Mouse (Mus musculus): ENCODE measurements around the gene Drg2. TPM values are rescaled to one million over a fixed set of nuclear protein-coding genes. Genes with fewer than 3 reads are reported as not detected.

The Drg2 gene
- 59.7 and 81.1 TPM in 2 replicates for polyA plus RNA-seq (2012)

DNA sequence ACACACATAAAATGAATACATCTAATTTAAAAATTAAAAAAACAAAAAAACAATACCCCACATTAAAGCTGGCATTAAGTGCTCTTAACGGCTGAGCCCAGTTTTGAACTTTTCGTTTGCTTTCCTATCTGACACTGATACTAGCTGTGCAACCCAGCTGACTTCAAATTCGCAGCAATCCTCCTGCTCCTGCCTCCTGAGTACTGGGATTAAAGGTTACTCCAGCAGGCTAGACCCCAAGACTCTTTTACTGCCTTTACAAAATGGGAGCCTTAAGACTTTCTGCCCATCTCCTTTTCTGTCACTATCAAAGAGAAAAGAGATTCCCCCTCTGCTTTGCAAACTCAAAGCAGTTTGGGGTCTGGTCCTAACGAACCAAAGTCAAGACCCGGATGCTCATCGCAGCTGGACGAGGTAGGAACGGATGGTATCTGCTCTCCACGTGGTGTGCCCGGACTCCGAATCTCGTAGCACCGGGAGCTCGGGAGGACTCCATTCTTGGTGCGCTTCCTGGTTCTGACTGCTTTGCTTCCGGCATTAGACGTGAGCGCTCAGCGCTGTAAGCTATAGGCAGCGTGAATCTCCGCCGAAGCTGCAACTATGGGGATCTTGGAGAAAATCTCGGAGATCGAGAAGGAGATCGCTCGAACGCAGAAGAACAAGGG lies at the start of gene Drg2:
Gene Drg2, plus strand, starts transcription at position 512 of the 665 bp plus-strand sequence.
- TF ChIP-seq GATA1 (IDR thresholded peaks at IDR 0.05; ENCODE audit: low read length), result no peak

DNA sequence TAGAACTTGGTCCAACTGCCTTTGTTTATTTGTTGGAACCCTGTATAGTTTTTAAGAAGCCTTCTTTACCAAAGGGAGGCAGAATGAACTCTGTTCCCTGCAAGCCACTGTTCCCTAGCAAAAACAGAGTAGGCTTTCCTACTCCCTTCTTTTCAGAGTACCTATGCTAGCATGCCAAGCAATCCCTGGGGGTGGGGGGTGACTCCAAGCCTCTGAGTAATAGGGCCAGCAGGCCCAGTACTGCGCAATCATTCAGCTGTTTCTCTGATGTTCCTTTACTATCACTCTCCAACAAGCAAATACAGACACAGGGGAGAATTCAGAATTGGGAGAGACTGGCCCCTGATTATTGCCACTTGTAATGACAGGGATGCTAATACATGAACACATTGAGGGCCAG lies 47.8 kb upstream of the Drg2 start:
- no peak for TF ChIP-seq GATA1 (IDR thresholded peaks at IDR 0.05; ENCODE audit: low read length)

DNA sequence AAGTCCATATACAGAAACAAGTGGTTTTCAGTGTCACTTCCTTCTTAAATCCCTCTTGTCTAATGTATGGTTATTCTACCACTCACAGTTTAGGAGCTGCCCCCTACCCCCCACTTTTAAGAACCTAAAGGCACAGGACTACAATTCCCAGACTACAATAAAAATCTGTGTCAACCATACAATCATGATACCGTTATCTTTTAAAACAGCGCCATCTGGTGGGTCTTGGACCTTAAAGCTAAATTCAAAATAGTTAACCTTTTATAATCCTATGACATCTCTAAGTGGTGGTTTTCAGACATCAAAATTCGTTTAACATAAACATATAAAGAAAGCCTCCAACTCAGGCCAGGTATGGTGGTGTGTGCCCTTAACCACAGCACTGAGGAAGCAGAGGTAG lies 42.2 kb upstream of the Drg2 start:
- no peak for TF ChIP-seq GATA1 (IDR thresholded peaks at IDR 0.05; ENCODE audit: low read length)

DNA sequence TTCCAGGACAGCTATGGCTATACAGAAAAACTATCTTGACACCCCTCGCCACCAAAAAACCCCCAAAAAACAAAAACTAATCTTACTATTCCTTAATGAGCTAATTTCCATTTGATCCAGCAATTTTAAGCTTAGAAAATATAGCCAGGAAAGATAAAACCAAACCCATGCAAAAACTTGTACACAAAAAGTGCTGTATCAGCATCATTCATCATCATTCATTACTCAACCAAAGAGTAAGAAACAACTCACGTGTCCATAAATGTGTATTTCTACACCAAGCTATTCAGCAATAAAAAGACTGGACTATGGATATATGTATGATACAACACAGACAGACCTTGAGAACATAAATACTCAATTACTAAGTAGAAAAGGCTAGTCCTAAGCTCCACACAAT lies 41.5 kb upstream of the Drg2 start:
- no peak for TF ChIP-seq GATA1 (IDR thresholded peaks at IDR 0.05; ENCODE audit: low read length)

DNA sequence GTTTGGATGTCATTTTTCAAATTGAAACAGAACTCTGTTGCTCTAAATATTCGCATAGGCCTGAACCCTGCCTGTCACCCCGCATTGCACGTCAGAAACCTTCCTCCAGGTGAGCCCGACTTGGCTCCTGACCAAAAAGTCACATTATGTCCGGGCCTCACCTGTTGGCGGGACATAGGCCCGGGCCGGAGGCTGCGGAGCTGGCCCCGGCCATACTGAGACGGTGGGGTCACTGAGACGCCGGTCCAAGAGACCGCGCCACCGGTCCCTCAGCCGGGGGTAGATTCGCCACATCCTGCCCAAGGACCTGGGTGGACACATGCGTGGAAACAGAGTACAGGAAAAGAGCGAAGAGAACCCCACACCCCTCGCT lies 37.8 kb upstream of the Drg2 start:
- TF ChIP-seq GATA1 (IDR thresholded peaks at IDR 0.05; ENCODE audit: low read length), result no peak

DNA sequence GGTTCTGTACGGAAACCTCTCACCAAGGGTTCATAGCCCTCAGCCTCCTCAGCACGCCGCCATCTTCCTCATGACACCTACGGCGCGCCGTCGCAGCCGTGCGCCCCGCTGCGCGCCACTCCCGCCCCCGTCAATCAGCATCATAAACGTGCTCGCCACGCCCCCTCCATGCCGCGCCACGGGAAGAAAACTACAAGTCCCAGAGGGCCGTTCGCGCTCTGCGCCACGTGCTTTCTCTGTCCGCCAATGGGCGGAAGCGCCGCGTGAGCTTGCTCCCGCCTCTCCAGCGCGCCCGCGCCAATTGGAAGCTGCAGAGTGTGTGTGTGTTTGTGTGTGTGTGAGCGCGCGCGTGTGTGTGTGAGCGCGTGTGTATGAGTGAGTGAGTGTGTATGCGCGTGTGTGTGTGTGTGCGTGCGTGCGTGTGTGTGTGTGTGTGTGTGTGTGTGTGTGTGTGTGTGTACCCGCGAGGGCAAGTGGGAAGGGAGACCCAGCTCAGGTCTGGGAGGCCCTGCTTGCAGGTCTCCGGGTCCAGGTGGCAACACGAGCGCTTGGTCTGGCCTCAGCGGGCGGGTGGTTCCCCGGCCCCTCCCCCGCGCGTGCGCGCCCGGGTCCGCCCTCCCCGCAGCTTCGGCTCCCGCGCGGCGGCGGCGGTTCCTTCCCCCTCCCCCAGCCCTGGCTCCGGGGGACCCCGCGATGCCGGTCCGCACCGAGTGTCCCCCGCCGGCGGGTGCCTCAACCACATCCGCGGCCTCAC lies 37.3 kb upstream of the Drg2 start, which contains the start of gene Gid4:
Gene Gid4, plus strand, starts transcription at position 183 of the 754 bp plus-strand sequence.
- TF ChIP-seq GATA1 (IDR thresholded peaks at IDR 0.05; ENCODE audit: low read length), result no peak

DNA sequence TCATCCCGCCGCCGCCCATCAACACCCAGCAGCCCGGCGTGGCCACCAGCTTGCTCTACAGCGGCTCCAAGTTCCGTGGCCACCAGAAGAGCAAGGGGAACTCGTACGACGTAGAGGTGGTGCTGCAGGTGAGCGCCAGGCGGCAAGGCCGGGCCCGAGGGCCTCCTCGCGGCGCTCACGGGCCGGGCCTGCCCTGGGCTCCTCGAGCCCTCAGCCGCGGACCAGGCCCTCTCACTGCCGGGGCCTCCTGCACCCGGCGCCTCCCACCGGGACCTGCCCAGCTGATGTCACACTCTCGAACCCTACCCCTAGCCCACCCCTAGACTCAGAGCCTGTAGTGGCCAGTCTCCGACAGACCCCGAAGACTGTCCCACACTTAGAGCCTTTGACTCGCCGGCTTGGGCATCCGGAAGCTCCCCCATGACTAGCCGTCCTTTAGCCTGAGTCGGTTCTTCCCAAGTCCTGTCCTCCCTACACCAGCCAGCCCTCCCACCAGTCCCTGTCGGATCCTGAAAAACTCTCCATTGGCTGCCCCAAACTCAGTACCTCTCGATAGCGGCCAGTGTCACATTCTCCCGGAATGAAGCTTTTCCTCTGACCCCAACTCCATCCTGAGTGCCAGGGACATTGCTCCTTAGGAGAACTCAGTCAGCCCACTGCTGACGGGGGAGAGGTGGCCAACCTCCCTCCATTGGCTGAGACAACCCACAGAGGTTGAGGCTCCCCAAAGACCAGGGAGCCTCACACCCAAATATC lies 36.5 kb upstream of the Drg2 start, which contains the start of gene Atpaf2:
Gene Atpaf2, minus strand, starts transcription at position 741 of the 756 bp plus-strand sequence.
- TF ChIP-seq GATA1 (IDR thresholded peaks at IDR 0.05; ENCODE audit: low read length), result no peak

DNA sequence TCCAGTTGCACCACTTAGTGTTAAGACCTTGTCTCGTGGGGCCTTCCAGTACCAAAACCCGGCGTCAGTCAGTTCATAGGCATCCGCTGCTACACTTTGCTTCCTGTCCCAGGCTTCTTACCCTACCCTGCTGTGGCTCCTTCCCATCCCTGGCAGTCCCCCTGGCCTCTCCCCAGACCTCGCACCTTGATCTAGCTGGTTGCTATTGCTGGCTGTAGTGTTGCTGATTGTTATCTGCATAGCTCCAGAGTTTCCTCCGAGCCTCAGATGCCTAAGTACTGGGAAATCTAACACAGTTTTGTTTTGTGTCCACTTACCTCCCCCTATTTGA lies 36.0 kb upstream of the Drg2 start:
- no peak for TF ChIP-seq GATA1 (IDR thresholded peaks at IDR 0.05; ENCODE audit: low read length)

DNA sequence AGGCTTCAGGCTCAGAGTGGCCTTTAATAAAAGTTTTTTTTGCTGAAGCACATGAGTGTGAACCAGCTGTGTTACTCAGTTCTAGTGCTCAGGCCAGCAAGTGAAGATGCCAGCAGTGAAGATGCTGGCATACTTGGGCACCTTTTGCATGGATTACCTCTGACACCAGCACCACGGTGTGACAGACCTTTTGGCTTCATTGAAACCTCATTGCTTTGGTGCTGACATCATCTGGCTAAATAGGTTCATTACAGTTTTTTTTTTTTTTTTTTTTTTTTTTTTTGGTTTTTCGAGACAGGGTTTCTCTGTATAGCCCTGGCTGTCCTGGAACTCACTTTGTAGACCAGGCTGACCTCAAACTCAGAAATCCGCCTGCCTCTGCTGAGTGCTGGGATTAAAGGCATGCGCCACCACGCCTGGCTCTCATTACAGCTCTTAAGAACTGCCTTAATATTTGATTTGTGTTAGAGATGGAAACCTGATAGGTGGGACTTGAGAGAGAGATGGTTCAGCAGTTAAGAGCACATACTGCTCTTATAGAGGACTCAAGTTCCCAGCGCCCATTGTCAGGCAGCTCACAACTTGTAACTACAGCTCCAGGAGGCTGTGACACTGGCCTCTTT lies 32.2 kb upstream of the Drg2 start:
- TF ChIP-seq GATA1 (IDR thresholded peaks at IDR 0.05; ENCODE audit: low read length), result no peak

DNA sequence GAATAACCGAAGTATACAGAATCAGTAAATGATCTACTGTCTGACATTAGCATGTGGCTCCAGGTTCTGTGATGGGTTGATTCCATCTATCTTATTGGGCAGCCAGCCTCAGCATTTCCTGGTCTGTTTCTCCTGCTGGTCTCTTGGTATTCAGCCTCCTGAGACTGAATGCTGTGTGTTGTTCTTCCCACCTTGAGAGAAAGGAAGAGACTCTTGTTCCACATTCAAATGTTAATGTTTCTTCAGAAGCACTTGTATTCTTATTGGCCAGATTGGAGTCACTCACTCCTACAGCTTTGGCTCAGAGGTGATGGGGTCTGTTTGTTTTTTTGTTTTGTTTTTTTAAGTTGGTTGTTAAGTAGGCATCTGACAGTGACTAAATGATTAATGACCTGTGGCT lies 31.4 kb upstream of the Drg2 start:
- no peak for TF ChIP-seq GATA1 (IDR thresholded peaks at IDR 0.05; ENCODE audit: low read length)

DNA sequence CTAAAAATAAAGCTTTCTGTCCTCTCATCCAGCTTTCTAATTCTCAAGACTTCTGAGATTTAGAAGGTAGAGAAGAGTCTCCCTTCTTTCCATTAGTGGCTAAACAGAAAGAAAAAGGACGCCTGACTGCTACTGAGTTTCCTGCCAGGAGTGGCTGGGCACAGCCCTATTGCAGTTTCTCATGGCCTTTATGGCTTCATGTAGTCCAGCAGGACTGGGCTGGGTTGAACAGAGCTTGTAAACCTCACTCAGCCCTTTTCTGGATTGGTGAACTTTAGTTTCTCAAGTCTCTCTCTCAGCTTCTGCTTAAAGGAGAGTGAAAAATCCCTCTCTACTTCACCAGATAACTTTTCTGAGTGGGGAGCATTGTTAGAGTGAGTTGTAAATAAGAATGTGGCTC lies 28.0 kb upstream of the Drg2 start:
- no peak for TF ChIP-seq GATA1 (IDR thresholded peaks at IDR 0.05; ENCODE audit: low read length)

DNA sequence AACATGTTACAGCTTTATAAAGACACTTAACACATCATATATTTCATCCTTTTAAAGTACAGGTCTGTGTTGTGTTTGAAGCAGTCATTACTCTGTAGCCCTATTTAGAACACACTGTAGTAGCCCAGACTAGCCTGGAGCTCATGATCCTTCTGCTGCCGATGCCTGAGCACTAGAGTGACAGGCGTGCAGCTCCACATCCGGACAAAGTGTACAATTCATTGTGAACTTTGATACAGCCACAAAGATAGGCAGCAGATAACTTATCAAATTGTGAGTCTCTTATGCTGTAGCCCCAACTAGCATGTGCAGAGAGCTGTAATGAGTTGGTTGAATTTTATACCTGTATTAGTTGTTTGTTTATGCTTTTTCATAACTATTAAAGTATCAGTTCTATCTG lies 26.8 kb upstream of the Drg2 start:
- no peak for TF ChIP-seq GATA1 (IDR thresholded peaks at IDR 0.05; ENCODE audit: low read length)

DNA sequence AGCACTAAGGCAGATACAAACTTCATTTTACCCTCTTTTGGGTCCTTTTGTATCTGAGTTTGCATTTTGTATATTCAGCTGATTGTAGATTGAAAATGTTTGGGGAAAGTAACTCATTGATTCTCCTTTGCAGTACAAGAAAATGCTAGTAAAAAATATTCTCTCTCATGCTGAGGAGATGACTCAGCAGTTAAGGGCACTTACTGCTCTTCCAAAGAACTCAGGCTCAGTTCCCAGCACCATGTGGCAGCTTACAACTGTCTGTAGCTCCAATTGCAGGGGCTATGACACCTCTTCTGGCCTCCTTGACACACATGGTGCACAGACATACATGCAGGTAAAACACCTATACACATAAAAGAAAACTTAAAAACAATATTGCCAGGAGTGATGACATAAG lies 20.9 kb upstream of the Drg2 start:
- TF ChIP-seq GATA1 (IDR thresholded peaks at IDR 0.05; ENCODE audit: low read length), result no peak

DNA sequence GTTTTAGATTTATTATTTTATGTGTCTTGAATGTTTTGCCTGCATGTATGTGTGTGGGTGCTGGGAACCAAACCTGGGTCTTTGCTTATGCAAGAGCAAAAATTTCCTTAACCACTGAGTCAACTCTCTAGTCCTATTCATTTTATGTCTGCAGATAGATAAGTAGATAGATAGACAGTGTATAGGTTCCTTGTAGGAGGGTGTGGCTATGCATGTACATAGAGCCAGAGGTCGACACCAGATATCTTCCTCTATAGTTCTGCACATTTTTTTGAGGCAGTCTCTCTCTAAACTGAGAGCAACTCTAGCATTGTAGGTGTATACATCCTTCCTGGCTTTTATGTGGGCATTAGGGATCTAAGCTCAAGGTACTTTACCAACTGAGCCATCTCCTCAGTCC lies 19.3 kb upstream of the Drg2 start:
- TF ChIP-seq GATA1 (IDR thresholded peaks at IDR 0.05; ENCODE audit: low read length), result no peak

DNA sequence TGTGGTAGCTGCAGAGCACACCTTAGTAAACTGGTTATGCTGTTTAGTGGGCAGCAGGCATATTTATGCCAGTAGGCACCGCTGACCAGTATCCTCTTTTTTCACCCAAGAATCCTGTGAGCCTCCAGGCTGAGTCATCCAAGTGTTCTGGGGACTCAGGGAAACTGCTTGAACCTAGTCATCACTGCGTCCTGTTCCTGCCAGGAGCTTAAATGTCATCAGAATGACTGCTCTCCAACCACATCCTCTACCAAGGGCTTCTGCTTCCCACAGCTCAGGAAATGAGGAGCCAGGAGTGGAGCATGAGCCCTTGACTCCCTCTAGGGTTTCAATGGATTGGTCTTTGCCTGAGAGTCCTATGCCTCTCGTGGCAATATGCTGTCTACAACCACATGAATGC lies 17.8 kb upstream of the Drg2 start:
- TF ChIP-seq GATA1 (IDR thresholded peaks at IDR 0.05; ENCODE audit: low read length), result no peak

DNA sequence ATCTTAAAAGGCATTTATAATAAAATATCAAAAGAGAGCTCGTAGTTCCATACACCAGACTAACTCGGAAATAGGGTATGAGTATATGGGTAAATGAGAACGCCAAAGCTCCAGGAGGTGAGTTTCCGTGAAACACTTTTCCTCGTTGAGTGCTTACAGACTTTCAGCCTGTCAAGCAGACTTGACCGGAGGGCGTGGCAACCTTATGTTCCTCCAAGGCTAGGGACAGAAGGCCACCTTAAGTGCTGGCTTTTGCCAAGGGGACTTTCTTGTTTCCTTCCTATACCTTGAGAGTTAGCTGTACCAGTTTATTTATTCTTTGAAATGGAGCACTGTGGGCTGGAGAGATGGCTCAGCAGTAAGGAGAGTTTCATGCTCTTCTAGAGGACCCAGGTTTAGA lies 14.2 kb upstream of the Drg2 start:
- TF ChIP-seq GATA1 (IDR thresholded peaks at IDR 0.05; ENCODE audit: low read length), result no peak
